Mouse (Mus musculus): Measurements from ENCODE around the gene Mif. TPM values are rescaled to one million over a fixed set of nuclear protein-coding genes. Genes with fewer than 3 reads are reported as not detected.

The Mif gene
- total RNA-seq, 1 experiment: 1,434 TPM

DNA sequence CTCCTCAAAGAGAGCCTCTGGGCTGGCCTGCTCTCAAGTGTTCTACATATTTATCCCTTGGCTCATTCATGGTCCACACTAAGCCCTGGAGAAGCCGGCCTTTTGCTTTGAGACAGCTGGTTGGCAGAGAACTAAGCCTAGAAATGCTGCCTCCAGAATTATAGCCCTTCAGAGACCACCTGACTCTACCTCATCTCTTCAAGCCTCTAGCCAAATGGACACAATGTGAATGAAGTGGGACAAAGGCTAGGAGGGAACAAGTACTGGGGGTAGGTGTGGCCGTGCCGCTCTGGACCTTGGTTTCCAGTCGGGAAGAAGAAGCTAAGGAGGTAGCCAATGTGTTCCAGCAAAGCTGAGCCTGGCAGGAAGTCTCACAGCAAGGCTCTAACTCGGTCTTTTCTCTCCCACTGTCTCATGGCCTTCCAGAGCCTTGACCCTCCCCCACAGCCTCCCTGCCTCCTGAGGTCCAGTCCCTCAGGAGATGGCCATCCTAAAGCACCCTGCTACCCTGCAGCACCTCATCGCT is 38.1 kb upstream of the Mif start:
- H3K4me1 ChIP-seq (ENCODE audit: control insufficient read depth in 2 of 2, insufficient read depth in 2 of 2, low read length in 2 of 2, poor library complexity in 1 of 2): peaks cover 0 to 7% of the 10 kb centered on the region in 2 experiments; a peak in 2 of 4 replicates
- H3K9me3 ChIP-seq (ENCODE audit: control insufficient read depth, insufficient read depth, low read depth, low read length): no peaks in the 10 kb centered on the region
- TF ChIP-seq ZC3H11A (IDR thresholded peaks at IDR 0.05; ENCODE audit: borderline replicate concordance, low read depth, low read length) (no peak), CHD2 (IDR thresholded peaks at IDR 0.05; ENCODE audit: low read depth, low read length) (no peak), ZNF384 (IDR thresholded peaks at IDR 0.05; ENCODE audit: low read depth, low read length) (no peak), HCFC1 (IDR thresholded peaks at IDR 0.05; ENCODE audit: borderline replicate concordance, insufficient read depth, low read length) (no peak), MAFK (IDR thresholded peaks at IDR 0.05; ENCODE audit: insufficient read depth, low read depth, low read length) (no peak)
- H3K36me3 ChIP-seq (ENCODE audit: control insufficient read depth, insufficient read depth, low read length, poor library complexity, severe bottlenecking): peaks cover 52% of the 10 kb centered on the region
- H3K27ac ChIP-seq (ENCODE audit: insufficient read depth, low read depth, low read length, poor library complexity, severe bottlenecking): no peak overlapping the region
- in situ Hi-C loops (cut with MboI; ENCODE audit: low sequenced_read_pairs in 2 of 2, unreplicated experiment in 2 of 2): no loop called here
- DNase-seq (ENCODE audit: low read depth, low spot score): no peak
- H3K4me3 ChIP-seq (ENCODE audit: insufficient read depth in 1 of 2, low read depth in 1 of 2, low read length in 2 of 2, poor library complexity in 1 of 2, severe bottlenecking in 1 of 2): no peak overlapping the region
- no peak overlapping the region for H3K9ac ChIP-seq (ENCODE audit: insufficient read depth, low read depth, low read length, poor library complexity, severe bottlenecking)

DNA sequence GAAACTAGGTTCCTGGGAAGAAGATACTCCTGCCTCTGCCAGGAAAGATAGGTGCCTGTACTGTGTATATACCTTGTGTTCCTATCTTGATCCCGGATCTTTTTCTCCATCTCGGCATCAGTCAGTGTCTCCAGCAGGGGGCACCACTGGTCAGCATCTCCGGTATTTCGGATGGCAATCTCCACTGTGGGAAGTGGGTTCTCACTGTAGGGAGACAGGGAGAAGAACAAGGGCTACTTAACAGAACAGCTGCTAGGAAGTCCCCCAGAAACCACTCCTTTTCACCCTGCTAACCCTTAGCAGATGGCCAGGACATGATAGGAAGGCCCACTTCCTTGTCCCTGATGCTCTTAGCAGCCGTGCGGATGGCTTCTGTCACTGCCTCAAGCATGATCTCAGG is 37.3 kb upstream of the Mif start:
- DNase-seq (ENCODE audit: low read depth, low spot score): peak; percentile 71
- H3K36me3 ChIP-seq (ENCODE audit: control insufficient read depth, insufficient read depth, low read length, poor library complexity, severe bottlenecking): peaks cover 46% of the 10 kb centered on the region
- no peak overlapping the region for H3K4me3 ChIP-seq (ENCODE audit: insufficient read depth in 1 of 2, low read depth in 1 of 2, low read length in 2 of 2, poor library complexity in 1 of 2, severe bottlenecking in 1 of 2)
- H3K9me3 ChIP-seq (ENCODE audit: control insufficient read depth, insufficient read depth, low read depth, low read length): no peaks in the 10 kb centered on the region
- peaks cover 0 to 9% of the 10 kb centered on the region in 2 experiments; a peak in 3 of 4 replicates for H3K4me1 ChIP-seq (ENCODE audit: control insufficient read depth in 2 of 2, insufficient read depth in 2 of 2, low read length in 2 of 2, poor library complexity in 1 of 2)
- in situ Hi-C loops (cut with MboI; ENCODE audit: low sequenced_read_pairs in 2 of 2, unreplicated experiment in 2 of 2): no loop called here
- no peak overlapping the region for H3K9ac ChIP-seq (ENCODE audit: insufficient read depth, low read depth, low read length, poor library complexity, severe bottlenecking)
- TF ChIP-seq ZC3H11A (IDR thresholded peaks at IDR 0.05; ENCODE audit: borderline replicate concordance, low read depth, low read length) (peak; percentile 64), ZNF384 (IDR thresholded peaks at IDR 0.05; ENCODE audit: low read depth, low read length) (no peak), CHD2 (IDR thresholded peaks at IDR 0.05; ENCODE audit: low read depth, low read length) (no peak), MAFK (IDR thresholded peaks at IDR 0.05; ENCODE audit: insufficient read depth, low read depth, low read length) (no peak), HCFC1 (IDR thresholded peaks at IDR 0.05; ENCODE audit: borderline replicate concordance, insufficient read depth, low read length) (no peak)
- H3K27ac ChIP-seq (ENCODE audit: insufficient read depth, low read depth, low read length, poor library complexity, severe bottlenecking): no peak overlapping the region

DNA sequence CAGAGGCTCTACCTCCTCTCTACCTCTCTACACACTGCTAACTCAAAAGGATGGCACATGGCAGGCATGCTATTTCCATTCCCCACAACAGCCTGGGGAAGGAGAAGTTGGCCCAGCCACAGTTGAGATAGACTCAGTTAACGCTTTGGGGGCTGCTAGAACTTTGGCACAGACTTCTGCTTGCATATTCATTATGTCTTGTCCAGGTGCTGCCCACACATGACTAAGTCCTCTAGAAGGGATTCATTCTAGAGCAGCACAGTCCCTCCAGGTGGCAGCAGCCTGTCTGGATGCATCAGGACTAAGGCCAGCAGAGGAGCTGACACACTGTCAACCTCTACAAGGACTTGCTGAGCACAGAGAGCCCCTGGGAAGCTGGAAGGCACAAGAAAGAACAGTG is 36.2 kb upstream of the Mif start:
- H3K4me3 ChIP-seq (ENCODE audit: insufficient read depth in 1 of 2, low read depth in 1 of 2, low read length in 2 of 2, poor library complexity in 1 of 2, severe bottlenecking in 1 of 2): no peak overlapping the region
- H3K27ac ChIP-seq (ENCODE audit: insufficient read depth, low read depth, low read length, poor library complexity, severe bottlenecking): no peak overlapping the region
- TF ChIP-seq ZNF384 (IDR thresholded peaks at IDR 0.05; ENCODE audit: low read depth, low read length): no peak
- no peak for TF ChIP-seq CHD2 (IDR thresholded peaks at IDR 0.05; ENCODE audit: low read depth, low read length)
- no peak for TF ChIP-seq HCFC1 (IDR thresholded peaks at IDR 0.05; ENCODE audit: borderline replicate concordance, insufficient read depth, low read length)
- no peak for TF ChIP-seq ZC3H11A (IDR thresholded peaks at IDR 0.05; ENCODE audit: borderline replicate concordance, low read depth, low read length)
- TF ChIP-seq MAFK (IDR thresholded peaks at IDR 0.05; ENCODE audit: insufficient read depth, low read depth, low read length): no peak
- peaks cover 0 to 9% of the 10 kb centered on the region in 2 experiments; a peak in 3 of 4 replicates for H3K4me1 ChIP-seq (ENCODE audit: control insufficient read depth in 2 of 2, insufficient read depth in 2 of 2, low read length in 2 of 2, poor library complexity in 1 of 2)
- no peak for DNase-seq (ENCODE audit: low read depth, low spot score)
- in situ Hi-C loops (cut with MboI; ENCODE audit: low sequenced_read_pairs in 2 of 2, unreplicated experiment in 2 of 2): no loop called here
- peaks cover 38% of the 10 kb centered on the region for H3K36me3 ChIP-seq (ENCODE audit: control insufficient read depth, insufficient read depth, low read length, poor library complexity, severe bottlenecking)
- no peaks in the 10 kb centered on the region for H3K9me3 ChIP-seq (ENCODE audit: control insufficient read depth, insufficient read depth, low read depth, low read length)
- no peak overlapping the region for H3K9ac ChIP-seq (ENCODE audit: insufficient read depth, low read depth, low read length, poor library complexity, severe bottlenecking)

DNA sequence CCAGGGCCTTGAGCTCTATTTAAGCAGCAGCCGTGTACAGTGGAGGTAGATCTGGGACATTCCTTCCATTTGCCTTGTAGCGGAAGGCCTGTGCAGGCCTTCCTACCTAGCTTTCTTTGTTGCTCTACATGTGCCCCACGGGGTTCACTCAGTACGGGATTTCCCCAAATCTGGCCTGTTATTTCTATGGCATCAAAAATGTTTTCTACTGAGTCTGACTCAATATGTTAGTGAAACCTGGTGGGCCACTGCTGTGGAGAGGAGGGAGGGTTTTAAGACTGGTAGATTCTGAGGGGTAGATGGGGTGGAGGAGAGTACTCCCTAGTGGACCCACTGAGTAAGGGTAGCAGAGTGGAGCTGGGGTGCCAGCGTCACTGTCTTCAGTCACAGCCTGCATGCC is 35.7 kb upstream of the Mif start:
- Histone ChIP-seq H3K9me3 (ENCODE audit: control insufficient read depth, insufficient read depth, low read depth, low read length) (no peaks in the 10 kb centered on the region), H3K4me3 (ENCODE audit: insufficient read depth in 1 of 2, low read depth in 1 of 2, low read length in 2 of 2, poor library complexity in 1 of 2, severe bottlenecking in 1 of 2) (no peak overlapping the region), H3K36me3 (ENCODE audit: control insufficient read depth, insufficient read depth, low read length, poor library complexity, severe bottlenecking) (peaks cover 37% of the 10 kb centered on the region), H3K4me1 (ENCODE audit: control insufficient read depth in 2 of 2, insufficient read depth in 2 of 2, low read length in 2 of 2, poor library complexity in 1 of 2) (peaks cover 0 to 9% of the 10 kb centered on the region in 2 experiments; a peak in 3 of 4 replicates), H3K9ac (ENCODE audit: insufficient read depth, low read depth, low read length, poor library complexity, severe bottlenecking) (no peak overlapping the region), H3K27ac (ENCODE audit: insufficient read depth, low read depth, low read length, poor library complexity, severe bottlenecking) (no peak overlapping the region)
- no peak for TF ChIP-seq ZC3H11A (IDR thresholded peaks at IDR 0.05; ENCODE audit: borderline replicate concordance, low read depth, low read length)
- TF ChIP-seq MAFK (IDR thresholded peaks at IDR 0.05; ENCODE audit: insufficient read depth, low read depth, low read length): no peak
- TF ChIP-seq HCFC1 (IDR thresholded peaks at IDR 0.05; ENCODE audit: borderline replicate concordance, insufficient read depth, low read length): no peak
- TF ChIP-seq CHD2 (IDR thresholded peaks at IDR 0.05; ENCODE audit: low read depth, low read length): no peak
- TF ChIP-seq ZNF384 (IDR thresholded peaks at IDR 0.05; ENCODE audit: low read depth, low read length): no peak
- in situ Hi-C loops (cut with MboI; ENCODE audit: low sequenced_read_pairs in 2 of 2, unreplicated experiment in 2 of 2): no loop called here
- DNase-seq (ENCODE audit: low read depth, low spot score): no peak

All from ES-E14 (cell line).